Mouse (Mus musculus) adipocyte (in vitro differentiated cells): Measurements from ENCODE around the gene Ubtd1.
"Not testable (repeated sequence)": the region's sequence is repeated elsewhere in the genome, so short reads cannot be mapped to it uniquely, and the experiment has no call there.

ENCODE experiments used
- DNase-seq: peaks from one replicate; pipeline ENCODE4 v3.0.0-alpha.2; 2016; ENCODE audit warnings: low spot score

Ubtd1 gene

GRCm38 (mm10) chr19:42068441-42069240, 87.1 kb downstream of the Ubtd1 start:
- no peak for DNase-seq

GRCm38 (mm10) chr19:42069241-42069525, 87.6 kb downstream of the Ubtd1 start:
- peak; percentile 65 for DNase-seq

GRCm38 (mm10) chr19:42071221-42071620, 89.7 kb downstream of the Ubtd1 start:
- DNase-seq: peak; percentile 41

- no peak for DNase-seq
These were observed 90.5 kb downstream of the Ubtd1 start for GRCm38 (mm10) chr19:42071886-42072608.

GRCm38 (mm10) chr19:42072802-42073201, 91.2 kb downstream of the Ubtd1 start:
- DNase-seq: no peak

GRCm38 (mm10) chr19:42075051-42075450, 93.5 kb downstream of the Ubtd1 start:
- DNase-seq: peak; percentile 69

- no peak for DNase-seq
These were observed 94.4 kb downstream of the Ubtd1 start for GRCm38 (mm10) chr19:42075992-42076391.

GRCm38 (mm10) chr19:42078566-42078965, 97.0 kb downstream of the Ubtd1 start:
- no peak for DNase-seq

GRCm38 (mm10) chr19:42079006-42079405, 97.4 kb downstream of the Ubtd1 start:
- DNase-seq: no peak

- DNase-seq: no peak
These were observed 98.4 kb downstream of the Ubtd1 start for GRCm38 (mm10) chr19:42079950-42080349.

- DNase-seq: no peak
These were observed 98.9 kb downstream of the Ubtd1 start for GRCm38 (mm10) chr19:42080469-42080868.

GRCm38 (mm10) chr19:42081613-42082012, 100.0 kb downstream of the Ubtd1 start:
- DNase-seq: not testable (repeated sequence)
